Mouse (Mus musculus): ENCODE results near the gene Iba57.

DNA sequence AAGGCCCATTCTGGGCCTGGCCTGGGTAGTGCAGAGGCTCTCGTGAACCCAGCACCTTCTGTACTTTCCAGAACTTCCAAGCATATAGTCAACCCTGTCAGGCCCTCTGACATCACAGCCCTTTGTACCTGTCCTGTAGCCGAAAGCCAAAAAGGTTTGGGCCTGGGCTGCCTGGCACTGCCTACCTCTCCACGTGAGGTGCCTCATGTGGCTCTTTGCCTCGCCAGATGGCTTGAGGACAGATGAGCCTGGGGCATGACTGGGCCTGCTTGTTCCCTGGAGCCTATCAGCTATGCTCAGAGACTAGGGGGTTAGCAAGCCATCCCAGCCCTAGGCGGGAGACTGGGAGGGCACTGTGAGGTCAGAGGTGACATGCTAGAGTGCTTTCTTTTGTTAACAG lies 22.0 kb upstream of the Iba57 start:
- TF ChIP-seq CTCF (IDR thresholded peaks at IDR 0.05; ENCODE audit: low read depth) (no peak), EP300 (optimal IDR thresholded peaks at IDR 0.05) (no peak)

Data from stomach, postnatal 0 days (tissue).